In the genomic region with DNA sequence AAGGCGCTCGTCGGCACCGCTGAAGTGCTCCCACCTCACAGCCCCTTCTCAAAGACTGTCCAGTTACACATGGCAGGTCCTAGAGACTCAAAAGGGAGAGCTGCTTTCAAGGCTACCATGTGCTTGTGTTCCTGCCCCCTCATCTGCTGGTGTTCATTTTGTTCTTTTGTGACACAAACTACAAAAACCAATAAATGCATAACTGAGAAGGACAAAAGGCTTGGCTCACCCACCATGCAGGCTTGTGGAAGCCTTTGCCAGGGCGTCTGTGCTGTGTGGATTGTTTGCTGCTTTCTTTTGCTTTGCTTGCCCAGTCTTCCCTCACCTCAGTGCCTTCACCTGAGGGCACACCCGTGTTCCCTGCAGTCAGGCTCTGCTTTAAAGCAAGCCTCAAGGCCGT, we compare ENCODE assay signal across 18 mouse cellular contexts. TPM values are rescaled to one million over a fixed set of nuclear protein-coding genes. Genes with fewer than 3 reads are reported as not detected.
A peak's percentile ranks its signal among the peaks of the same experiment; 100 is the strongest.
DNase-seq lines count a peak whose midpoint lies in the region; ATAC-seq and TF ChIP-seq lines count a peak whose summit lies in the region.
"Had no signal": no experiment of that assay in that cellular context is flagged by ENCODE, and none has a peak within 500 bp of the region (broad histone marks: within the 10 kb centered on the region; RNA-seq: fewer than 3 reads in every experiment).

No protein-coding gene starts in this region.

- 86% methylated on average over 7 of the region's 7 CpGs for WGBS in forebrain, embryonic 12.5 days
- 70% methylated on average over 7 of the region's 7 CpGs for WGBS in forebrain, embryonic 15.5 days
- WGBS in hindbrain, postnatal 0 days, result 78% methylated on average over 7 of the region's 7 CpGs
- WGBS in hindbrain, embryonic 12.5 days, result 91% methylated on average over 7 of the region's 7 CpGs
- 87% methylated on average over 7 of the region's 7 CpGs for WGBS in liver, embryonic 15.5 days (ENCODE audit: insufficient replicate concordance)
- WGBS in liver, embryonic 11.5 days, result 91% methylated on average over 7 of the region's 7 CpGs
- WGBS in stomach, postnatal 0 days, result 76% methylated on average over 7 of the region's 7 CpGs

- peak; percentile 37; the same call in 1 of the 2 replicates for ATAC-seq in forebrain, embryonic 12.5 days (ENCODE audit: low FRiP score)
- no peak for ATAC-seq in forebrain, embryonic 15.5 days (replicated peaks)
- no peak for ATAC-seq in hindbrain, postnatal 0 days
- no peak for ATAC-seq in hindbrain, embryonic 12.5 days (ENCODE audit: low FRiP score)
- no peak for ATAC-seq in liver, embryonic 15.5 days (ENCODE audit: insufficient read depth)
- no peak for ATAC-seq in liver, embryonic 11.5 days (replicated peaks; ENCODE audit: low FRiP score)
- ATAC-seq in stomach, postnatal 0 days (ENCODE audit: low FRiP score, low TSS enrichment), result no peak
- ATAC-seq: activated CD4-positive, CD25-positive, alpha-beta regulatory T cell, adult 4 months; forebrain, embryonic 13.5 days; inflammation-experienced regulatory T-cells, adult 6 months had no signal

- no peaks in the 10 kb centered on the region for H3K9me3 ChIP-seq in forebrain, embryonic 12.5 days
- H3K9me3 ChIP-seq in forebrain, embryonic 15.5 days, result no peaks in the 10 kb centered on the region
- no peaks in the 10 kb centered on the region for H3K9me3 ChIP-seq in hindbrain, postnatal 0 days (ENCODE audit: low read length)
- H3K9me3 ChIP-seq in hindbrain, embryonic 12.5 days (replicated peaks), result no peaks in the 10 kb centered on the region
- no peaks in the 10 kb centered on the region for H3K9me3 ChIP-seq in liver, embryonic 15.5 days (replicated peaks)
- H3K9me3 ChIP-seq in liver, embryonic 11.5 days (ENCODE audit: control insufficient read depth, low read length), result no peaks in the 10 kb centered on the region
- H3K9me3 ChIP-seq in stomach, postnatal 0 days (ENCODE audit: control insufficient read depth, low read length), result no peaks in the 10 kb centered on the region
- H3K9me3 ChIP-seq: forebrain, embryonic 13.5 days; limb, embryonic 12.5 days had no signal

- no peak overlapping the region for H3K9ac ChIP-seq in forebrain, embryonic 12.5 days
- no peak overlapping the region for H3K9ac ChIP-seq in forebrain, embryonic 15.5 days (replicated peaks)
- H3K9ac ChIP-seq in hindbrain, postnatal 0 days (replicated peaks; ENCODE audit: low read length), result no peak overlapping the region
- H3K9ac ChIP-seq in hindbrain, embryonic 12.5 days, result no peak overlapping the region
- no peak overlapping the region for H3K9ac ChIP-seq in liver, embryonic 15.5 days
- no peak overlapping the region for H3K9ac ChIP-seq in liver, embryonic 11.5 days (ENCODE audit: low read depth, low read length)
- no peak overlapping the region for H3K9ac ChIP-seq in stomach, postnatal 0 days (ENCODE audit: low read length)
- H3K9ac ChIP-seq: forebrain, embryonic 13.5 days; limb, embryonic 12.5 days had no signal

- H3K4me1 ChIP-seq in forebrain, embryonic 12.5 days, result peaks cover 50% of the 10 kb centered on the region
- peaks cover 49% of the 10 kb centered on the region for H3K4me1 ChIP-seq in forebrain, embryonic 15.5 days
- H3K4me1 ChIP-seq in hindbrain, postnatal 0 days (ENCODE audit: insufficient read depth, low read length), result peaks cover 14% of the 10 kb centered on the region; the same call in 1 of the 2 replicates
- H3K4me1 ChIP-seq in hindbrain, embryonic 12.5 days, result peaks cover 42% of the 10 kb centered on the region
- peaks cover 64% of the 10 kb centered on the region for H3K4me1 ChIP-seq in liver, embryonic 15.5 days (replicated peaks)
- peaks cover 34% of the 10 kb centered on the region for H3K4me1 ChIP-seq in liver, embryonic 11.5 days (replicated peaks; ENCODE audit: control insufficient read depth, insufficient read depth, low read length)
- H3K4me1 ChIP-seq in stomach, postnatal 0 days (replicated peaks; ENCODE audit: control insufficient read depth, insufficient read depth), result no peaks in the 10 kb centered on the region; the same call in 1 of the 2 replicates

- H3K27me3 ChIP-seq in forebrain, embryonic 12.5 days, result no peaks in the 10 kb centered on the region
- no peaks in the 10 kb centered on the region for H3K27me3 ChIP-seq in forebrain, embryonic 15.5 days
- no peaks in the 10 kb centered on the region for H3K27me3 ChIP-seq in hindbrain, postnatal 0 days (ENCODE audit: insufficient read depth, low read length)
- no peaks in the 10 kb centered on the region for H3K27me3 ChIP-seq in hindbrain, embryonic 12.5 days
- no peaks in the 10 kb centered on the region for H3K27me3 ChIP-seq in liver, embryonic 15.5 days
- H3K27me3 ChIP-seq in liver, embryonic 11.5 days (replicated peaks; ENCODE audit: control insufficient read depth, insufficient read depth, low read length), result no peaks in the 10 kb centered on the region
- no peaks in the 10 kb centered on the region for H3K27me3 ChIP-seq in stomach, postnatal 0 days (ENCODE audit: control insufficient read depth, insufficient read depth, low read length)
- H3K27me3 ChIP-seq: forebrain, embryonic 13.5 days; limb, embryonic 12.5 days; Patski had no signal

- no peak overlapping the region for H3K4me3 ChIP-seq in forebrain, embryonic 12.5 days (replicated peaks)
- no peak overlapping the region for H3K4me3 ChIP-seq in forebrain, embryonic 15.5 days
- no peak overlapping the region for H3K4me3 ChIP-seq in hindbrain, postnatal 0 days (ENCODE audit: low read length)
- H3K4me3 ChIP-seq in hindbrain, embryonic 12.5 days, result no peak overlapping the region
- peak overlapping the region; percentile 56; the same call in 1 of the 2 replicates for H3K4me3 ChIP-seq in liver, embryonic 15.5 days (replicated peaks)
- no peak overlapping the region for H3K4me3 ChIP-seq in liver, embryonic 11.5 days (ENCODE audit: low read depth, low read length)
- H3K4me3 ChIP-seq in stomach, postnatal 0 days (ENCODE audit: low read depth, low read length), result peak overlapping the region; percentile 35
- H3K4me3 ChIP-seq: forebrain, embryonic 13.5 days; limb, embryonic 12.5 days had no signal

- no peak overlapping the region for H3K4me2 ChIP-seq in forebrain, embryonic 12.5 days
- H3K4me2 ChIP-seq in forebrain, embryonic 15.5 days (replicated peaks), result no peak overlapping the region
- no peak overlapping the region for H3K4me2 ChIP-seq in hindbrain, postnatal 0 days (ENCODE audit: low read depth, low read length)
- H3K4me2 ChIP-seq in hindbrain, embryonic 12.5 days (replicated peaks), result no peak overlapping the region
- H3K4me2 ChIP-seq in liver, embryonic 15.5 days, result 0 out of 2 replicates have a peak overlapping the region, but pooled peaks have one; percentile 82
- no peak overlapping the region for H3K4me2 ChIP-seq in liver, embryonic 11.5 days
- H3K4me2 ChIP-seq in stomach, postnatal 0 days (replicated peaks; ENCODE audit: low read depth), result peak overlapping the region; percentile 51
- H3K4me2 ChIP-seq: forebrain, embryonic 13.5 days; limb, embryonic 12.5 days had no signal

- TF ChIP-seq EP300 in stomach, postnatal 0 days (optimal IDR thresholded peaks at IDR 0.05), result no peak

- TF ChIP-seq CTCF in hindbrain, postnatal 0 days (IDR thresholded peaks at IDR 0.05; ENCODE audit: low read depth), result no peak
- no peak for TF ChIP-seq CTCF in stomach, postnatal 0 days (IDR thresholded peaks at IDR 0.05; ENCODE audit: low read depth)

- H3K36me3 ChIP-seq in forebrain, embryonic 12.5 days (replicated peaks), result peaks cover 69% of the 10 kb centered on the region
- peaks cover 61% of the 10 kb centered on the region for H3K36me3 ChIP-seq in forebrain, embryonic 15.5 days
- peaks cover 43% of the 10 kb centered on the region for H3K36me3 ChIP-seq in hindbrain, postnatal 0 days (ENCODE audit: insufficient read depth, low read length)
- peaks cover 60% of the 10 kb centered on the region for H3K36me3 ChIP-seq in hindbrain, embryonic 12.5 days
- H3K36me3 ChIP-seq in liver, embryonic 15.5 days (replicated peaks), result peaks cover 68% of the 10 kb centered on the region
- H3K36me3 ChIP-seq in liver, embryonic 11.5 days (ENCODE audit: control insufficient read depth, insufficient read depth, low read length), result peaks cover 36% of the 10 kb centered on the region
- H3K36me3 ChIP-seq in stomach, postnatal 0 days (ENCODE audit: control insufficient read depth, insufficient read depth, low read length), result peaks cover 17% of the 10 kb centered on the region

- DNase-seq in hindbrain, postnatal 0 days (ENCODE audit: low spot score), result no peak
- DNase-seq in liver, embryonic 11.5 days (ENCODE audit: low spot score), result no peak
- no peak for DNase-seq in stomach, postnatal 0 days (ENCODE audit: low spot score)
- no peak for DNase-seq in adrenal gland, postnatal 10 days
- DNase-seq: adrenal gland, postnatal 36 days; midbrain, embryonic 14.5 days; retina, postnatal 1 day; right cerebral cortex, postnatal 4 days; thymus, postnatal 36 days had no signal

- H3K27ac ChIP-seq in forebrain, embryonic 12.5 days, result 0 out of 2 replicates have a peak overlapping the region, but pooled peaks have one; percentile 19
- no peak overlapping the region for H3K27ac ChIP-seq in forebrain, embryonic 15.5 days (replicated peaks)
- H3K27ac ChIP-seq in hindbrain, postnatal 0 days, result peak overlapping the region; percentile 27; the same call in 1 of the 2 replicates
- H3K27ac ChIP-seq in hindbrain, embryonic 12.5 days, result no peak overlapping the region
- peak overlapping the region; percentile 82 for H3K27ac ChIP-seq in liver, embryonic 15.5 days (replicated peaks)
- no peak overlapping the region for H3K27ac ChIP-seq in liver, embryonic 11.5 days (ENCODE audit: low read depth, low read length)
- H3K27ac ChIP-seq in stomach, postnatal 0 days (replicated peaks), result peak overlapping the region; percentile 89
- H3K27ac ChIP-seq: limb, embryonic 12.5 days had no signal

RNA-seq across cellular contexts. Expression of gene Nckipsd, which starts 10.7 kb away (rescaled TPM):
- 14.3 and 17.3 TPM in 2 replicates for polyA plus RNA-seq in forebrain, embryonic 12.5 days (2016; fragmentation: Nextera tagmentation; extraction: Ambion mirVana)
- 21.1 and 21.2 TPM in 2 replicates for polyA plus RNA-seq in forebrain, embryonic 15.5 days (2015; fragmentation: Nextera tagmentation; extraction: Ambion mirVana)
- total RNA-seq in hindbrain, postnatal 0 days (2014; rRNA removed), result 33.6 and 72.6 TPM in 2 replicates
- polyA plus RNA-seq in hindbrain, postnatal 0 days (2015; fragmentation: Nextera tagmentation; extraction: Ambion mirVana), result 22.8 and 23.5 TPM in 2 replicates
- polyA plus RNA-seq in hindbrain, embryonic 12.5 days (2016; fragmentation: Nextera tagmentation; extraction: Ambion mirVana), result 20.2 and 23.3 TPM in 2 replicates
- 3.9 and 9.1 TPM in 2 replicates for polyA plus RNA-seq in liver, embryonic 15.5 days (2015; fragmentation: Nextera tagmentation; extraction: Ambion mirVana)
- 8.8 and 16.2 TPM in 2 replicates for polyA plus RNA-seq in liver, embryonic 11.5 days (2014; fragmentation: Nextera tagmentation; extraction: Ambion mirVana)
- polyA plus RNA-seq in stomach, postnatal 0 days (2015; fragmentation: Nextera tagmentation; extraction: Ambion mirVana), result 7.9 and 8.5 TPM in 2 replicates
- 1 to 10 TPM; 6.9 to 9.5 TPM for total RNA-seq in adrenal gland, postnatal 10 days (2021)

RNA-seq across cellular contexts. Expression of gene Ip6k2, which starts 13.9 kb away (rescaled TPM):
- 124 and 140 TPM in 2 replicates for polyA plus RNA-seq in forebrain, embryonic 12.5 days (2016; fragmentation: Nextera tagmentation; extraction: Ambion mirVana)
- polyA plus RNA-seq in forebrain, embryonic 15.5 days (2015; fragmentation: Nextera tagmentation; extraction: Ambion mirVana), result 206 and 208 TPM in 2 replicates
- 122 and 126 TPM in 2 replicates for total RNA-seq in hindbrain, postnatal 0 days (2014; rRNA removed)
- polyA plus RNA-seq in hindbrain, postnatal 0 days (2015; fragmentation: Nextera tagmentation; extraction: Ambion mirVana), result 187 and 189 TPM in 2 replicates
- polyA plus RNA-seq in hindbrain, embryonic 12.5 days (2016; fragmentation: Nextera tagmentation; extraction: Ambion mirVana), result 140 and 154 TPM in 2 replicates
- polyA plus RNA-seq in liver, embryonic 15.5 days (2015; fragmentation: Nextera tagmentation; extraction: Ambion mirVana), result 11.6 and 12.9 TPM in 2 replicates
- polyA plus RNA-seq in liver, embryonic 11.5 days (2014; fragmentation: Nextera tagmentation; extraction: Ambion mirVana), result 31.8 and 37.5 TPM in 2 replicates
- 35.7 and 37.8 TPM in 2 replicates for polyA plus RNA-seq in stomach, postnatal 0 days (2015; fragmentation: Nextera tagmentation; extraction: Ambion mirVana)
- total RNA-seq in adrenal gland, postnatal 10 days (2021), result 10 to 100 TPM; 74.2 to 82.0 TPM

RNA-seq across cellular contexts. Expression of gene Celsr3, which starts 28.6 kb away (rescaled TPM):
- polyA plus RNA-seq in forebrain, embryonic 12.5 days (2016; fragmentation: Nextera tagmentation; extraction: Ambion mirVana), result 13.0 and 14.2 TPM in 2 replicates
- polyA plus RNA-seq in forebrain, embryonic 15.5 days (2015; fragmentation: Nextera tagmentation; extraction: Ambion mirVana), result 16.7 and 20.0 TPM in 2 replicates
- 49.2 and 86.4 TPM in 2 replicates for total RNA-seq in hindbrain, postnatal 0 days (2014; rRNA removed)
- polyA plus RNA-seq in hindbrain, postnatal 0 days (2015; fragmentation: Nextera tagmentation; extraction: Ambion mirVana), result 5.8 and 7.8 TPM in 2 replicates
- 11.9 TPM in 2 replicates for polyA plus RNA-seq in hindbrain, embryonic 12.5 days (2016; fragmentation: Nextera tagmentation; extraction: Ambion mirVana)
- 0.15 and 0.16 TPM in 2 replicates for polyA plus RNA-seq in liver, embryonic 15.5 days (2015; fragmentation: Nextera tagmentation; extraction: Ambion mirVana)
- polyA plus RNA-seq in liver, embryonic 11.5 days (2014; fragmentation: Nextera tagmentation; extraction: Ambion mirVana), result 0.08 and 0.22 TPM in 2 replicates
- polyA plus RNA-seq in stomach, postnatal 0 days (2015; fragmentation: Nextera tagmentation; extraction: Ambion mirVana), result 0.15 and 0.22 TPM in 2 replicates
- 1 to 10 TPM; 3.3 to 4.9 TPM for total RNA-seq in adrenal gland, postnatal 10 days (2021)
- polyA plus RNA-seq: activated CD4-positive, CD25-positive, alpha-beta regulatory T cell, adult 4 months; inflammation-experienced regulatory T-cells, adult 6 months had no signal

RNA-seq across cellular contexts. Expression of gene Slc26a6, which starts 55.6 kb away (rescaled TPM):
- 12.4 and 13.1 TPM in 2 replicates for polyA plus RNA-seq in forebrain, embryonic 12.5 days (2016; fragmentation: Nextera tagmentation; extraction: Ambion mirVana)
- polyA plus RNA-seq in forebrain, embryonic 15.5 days (2015; fragmentation: Nextera tagmentation; extraction: Ambion mirVana), result 9.0 and 9.8 TPM in 2 replicates
- 30.3 and 31.8 TPM in 2 replicates for total RNA-seq in hindbrain, postnatal 0 days (2014; rRNA removed)
- polyA plus RNA-seq in hindbrain, postnatal 0 days (2015; fragmentation: Nextera tagmentation; extraction: Ambion mirVana), result 20.0 and 21.3 TPM in 2 replicates
- polyA plus RNA-seq in hindbrain, embryonic 12.5 days (2016; fragmentation: Nextera tagmentation; extraction: Ambion mirVana), result 12.7 and 16.5 TPM in 2 replicates
- polyA plus RNA-seq in liver, embryonic 15.5 days (2015; fragmentation: Nextera tagmentation; extraction: Ambion mirVana), result 6.3 and 6.5 TPM in 2 replicates
- polyA plus RNA-seq in liver, embryonic 11.5 days (2014; fragmentation: Nextera tagmentation; extraction: Ambion mirVana), result 9.0 and 10.5 TPM in 2 replicates
- 8.0 and 8.2 TPM in 2 replicates for polyA plus RNA-seq in stomach, postnatal 0 days (2015; fragmentation: Nextera tagmentation; extraction: Ambion mirVana)
- 10 to 100 TPM in 1 of 2 experiments, 1 to 10 TPM in 1; 9.8 to 13.8 TPM for total RNA-seq in adrenal gland, postnatal 10 days (2021)

Comparison
In these comparisons a context has a peak if more than half of its experiments do, and no peak if none do; other contexts are left out.
1. H3K27ac ChIP-seq: peak in forebrain, embryonic 12.5 days (single experiment), hindbrain, postnatal 0 days (single experiment), liver, embryonic 15.5 days (single experiment) and stomach, postnatal 0 days (single experiment); none in forebrain, embryonic 15.5 days (single experiment), hindbrain, embryonic 12.5 days (single experiment) and liver, embryonic 11.5 days (single experiment).
2. H3K4me2 ChIP-seq: peak in liver, embryonic 15.5 days (single experiment) and stomach, postnatal 0 days (single experiment); none in forebrain, embryonic 12.5 days (single experiment), forebrain, embryonic 15.5 days (single experiment), hindbrain, postnatal 0 days (single experiment), hindbrain, embryonic 12.5 days (single experiment) and liver, embryonic 11.5 days (single experiment).
3. H3K4me3 ChIP-seq: peak in liver, embryonic 15.5 days (single experiment) and stomach, postnatal 0 days (single experiment); none in forebrain, embryonic 12.5 days (single experiment), forebrain, embryonic 15.5 days (single experiment), hindbrain, postnatal 0 days (single experiment), hindbrain, embryonic 12.5 days (single experiment) and liver, embryonic 11.5 days (single experiment).